Mouse (Mus musculus) megakaryocyte progenitor cell, adult 5-6 weeks (primary cell): ENCODE measurements around the gene Arsg. TPM values are rescaled to one million over a fixed set of nuclear protein-coding genes. Genes with fewer than 3 reads are reported as not detected.

Experiments used
- ATAC-seq: replicated peaks from 2 replicates; pipeline ENCODE4 v1.8.0; 2016; ENCODE audit warnings: mild to moderate bottlenecking, moderate TSS enrichment, inconsistent platforms; ENCODE audit not compliant: poor library complexity
- total RNA-seq, 2 experiments: library from RNA; stranded (forward) in 1 of 2; stranded (reverse) in 1 of 2; fragments of 157-497, 149-512 nt in 1 of 2; fragments of 200-1000 nt in 1 of 2; gene quantifications; 2 replicates each; pipeline versions ENCODE4 v1.2.3 to v1.2.4; 2015 to 2017

Gene Arsg
- total RNA-seq, 2 experiments from 2014 or later: 1.5 to 2.9 TPM

GRCm38 (mm10) chr11:109539290-109539689 is 66.1 kb downstream of the Arsg start:
- peak; percentile 74 for ATAC-seq

GRCm38 (mm10) chr11:109543466-109543865 is 70.3 kb downstream of the Arsg start:
- no peak for ATAC-seq

GRCm38 (mm10) chr11:109544432-109544831 is 71.3 kb downstream of the Arsg start:
- ATAC-seq: no peak

- ATAC-seq: peak; percentile 69
Observed at GRCm38 (mm10) chr11:109545265-109545664, 72.1 kb downstream of the Arsg start.

- ATAC-seq: 0 out of 2 replicates have a peak, but pooled peaks have one; percentile 12
Observed at GRCm38 (mm10) chr11:109545700-109546143, 72.5 kb downstream of the Arsg start.

- no peak for ATAC-seq
Observed at GRCm38 (mm10) chr11:109546305-109547001, 73.3 kb downstream of the Arsg start.

DNA sequence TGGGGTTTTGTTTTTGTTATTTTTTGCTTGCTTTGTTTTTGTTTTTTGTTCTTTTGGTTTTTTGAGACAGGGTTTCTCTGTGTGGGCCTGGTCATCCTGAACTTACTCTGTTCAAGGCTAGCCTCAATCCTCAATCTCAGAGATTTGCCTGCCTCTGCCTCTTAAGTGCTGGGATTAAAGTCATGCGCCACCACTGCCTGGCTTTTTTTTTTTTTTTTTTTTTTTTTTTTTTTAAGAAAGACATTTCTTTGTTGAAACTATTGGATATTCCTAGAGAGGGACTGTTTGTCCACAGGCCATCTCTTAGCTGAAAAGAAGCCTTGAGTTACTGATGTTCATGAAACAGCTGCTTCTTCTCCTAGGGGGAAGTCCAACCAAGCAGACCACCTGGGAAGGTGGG is 74.5 kb downstream of the Arsg start:
- ATAC-seq: no peak

- peak; percentile 51 for ATAC-seq
Observed at GRCm38 (mm10) chr11:109549599-109550290, 76.6 kb downstream of the Arsg start.

DNA sequence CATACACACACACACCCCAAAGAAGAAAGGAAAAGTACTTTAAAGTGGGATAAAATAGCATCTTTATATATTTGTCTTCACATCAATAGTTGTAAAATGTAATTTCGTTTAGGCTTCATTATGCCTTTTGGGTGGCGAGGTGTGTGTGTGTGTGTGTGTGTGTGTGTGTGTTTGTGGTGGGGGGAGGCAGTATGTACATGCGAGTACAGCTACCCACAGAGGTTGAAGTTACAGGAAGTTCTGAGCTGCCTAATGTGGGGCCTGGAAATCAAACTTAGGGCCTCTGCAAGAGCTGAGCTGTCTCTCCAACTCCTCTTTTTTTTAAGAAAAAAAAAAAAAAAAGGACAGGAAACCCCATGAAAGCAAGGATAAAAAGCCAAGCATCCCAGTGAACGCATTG is 80.7 kb downstream of the Arsg start:
- no peak for ATAC-seq

GRCm38 (mm10) chr11:109554443-109554842 is 81.3 kb downstream of the Arsg start:
- no peak for ATAC-seq

GRCm38 (mm10) chr11:109556130-109556529 is 83.0 kb downstream of the Arsg start:
- ATAC-seq: peak; percentile 15

DNA sequence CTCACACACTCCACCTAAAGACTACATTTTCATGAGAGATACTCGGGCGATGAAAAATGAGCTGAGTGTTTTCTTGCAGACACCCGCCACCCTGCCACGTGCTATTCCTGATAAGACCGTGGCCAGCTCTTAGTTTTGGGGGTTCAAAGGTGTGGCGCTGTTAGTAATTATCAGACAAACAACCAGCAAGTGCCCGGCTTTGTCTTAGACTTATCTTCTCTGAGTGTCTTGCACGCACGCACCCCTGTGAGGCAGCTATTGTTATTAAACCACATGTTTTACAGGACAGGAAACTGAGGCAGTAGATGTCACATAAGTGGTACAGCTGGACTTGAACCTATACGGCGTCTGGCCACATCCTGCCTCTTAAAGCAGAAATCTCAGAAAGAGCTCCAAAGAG is 84.2 kb downstream of the Arsg start:
- peak; percentile 61 for ATAC-seq

DNA sequence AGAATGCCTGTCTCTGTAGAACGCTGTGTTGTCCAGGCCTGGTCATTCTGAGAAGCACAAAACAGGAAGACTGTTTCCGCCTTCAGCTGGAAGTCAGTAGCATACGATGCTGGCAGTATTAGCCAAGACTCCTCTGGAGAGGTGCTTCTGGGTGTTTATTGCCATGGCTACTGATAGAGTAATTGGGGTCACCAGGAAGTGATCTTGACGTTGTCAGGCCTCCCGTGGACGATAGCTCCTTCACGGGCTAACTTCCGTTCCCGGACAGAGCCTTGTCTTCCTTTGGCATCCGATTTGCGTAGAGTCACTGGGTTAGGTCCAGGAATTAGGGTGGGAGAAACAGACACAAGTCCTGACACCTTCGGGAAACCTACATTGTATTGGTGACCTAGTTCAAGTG is 86.1 kb downstream of the Arsg start:
- ATAC-seq: no peak

GRCm38 (mm10) chr11:109560793-109561257 is 87.7 kb downstream of the Arsg start:
- ATAC-seq: peak; percentile 63

- ATAC-seq: no peak
Observed at GRCm38 (mm10) chr11:109561445-109561844, 88.3 kb downstream of the Arsg start.

DNA sequence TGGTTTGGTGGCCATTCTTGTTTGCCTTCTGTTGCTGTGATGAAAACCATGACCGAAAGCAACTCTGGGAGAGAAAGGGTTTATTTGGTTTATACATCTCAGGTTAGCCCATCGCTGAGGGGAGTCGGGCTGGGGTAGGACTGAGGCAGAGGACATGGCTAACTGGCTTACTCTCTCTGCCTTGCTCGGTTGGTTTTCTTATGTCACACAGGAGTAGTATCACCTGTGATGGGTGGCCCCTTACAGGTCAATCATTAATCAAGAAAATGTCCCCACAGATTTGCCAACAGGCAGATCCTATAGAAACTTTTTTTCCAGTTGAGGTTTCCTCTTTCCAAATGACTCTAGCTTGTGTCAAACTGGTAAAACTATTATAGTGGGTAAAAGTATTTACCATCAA is 90.5 kb downstream of the Arsg start:
- ATAC-seq: no peak

DNA sequence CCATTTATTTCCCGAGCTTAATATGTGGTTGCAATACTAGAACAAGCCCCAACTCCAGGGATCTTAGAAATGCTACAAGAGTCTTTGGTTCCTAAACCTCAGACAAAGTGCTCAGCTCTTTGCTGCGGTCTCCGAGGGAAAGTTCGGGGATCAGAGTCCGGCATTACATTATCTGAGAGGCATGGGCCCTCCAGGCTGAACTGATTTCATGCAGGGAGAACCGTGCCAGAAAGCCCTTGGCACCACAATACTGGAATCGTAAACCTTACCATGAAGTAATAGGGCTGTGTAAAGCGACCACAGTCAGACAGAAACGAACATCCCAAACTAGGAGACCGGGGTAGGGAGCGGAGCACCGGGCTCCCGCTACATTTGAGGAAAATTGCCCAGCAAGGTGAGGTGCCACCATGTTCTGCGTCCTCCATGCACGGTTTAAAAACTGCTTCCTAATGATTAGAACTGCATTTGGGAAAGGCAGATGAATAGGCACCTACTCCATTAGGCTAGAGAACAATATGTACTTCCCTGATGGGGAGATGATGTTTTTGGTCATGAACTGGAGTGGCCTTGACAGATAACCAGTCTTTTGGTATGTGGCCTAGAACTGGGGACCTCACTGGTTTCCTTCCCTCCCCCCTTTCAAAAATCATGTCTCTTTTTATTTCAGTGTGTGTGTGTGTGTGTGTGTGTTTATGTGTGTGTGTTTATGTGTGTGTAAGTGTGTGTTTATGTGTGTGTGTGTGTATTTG is 91.5 kb downstream of the Arsg start:
- ATAC-seq: peak; percentile 62

DNA sequence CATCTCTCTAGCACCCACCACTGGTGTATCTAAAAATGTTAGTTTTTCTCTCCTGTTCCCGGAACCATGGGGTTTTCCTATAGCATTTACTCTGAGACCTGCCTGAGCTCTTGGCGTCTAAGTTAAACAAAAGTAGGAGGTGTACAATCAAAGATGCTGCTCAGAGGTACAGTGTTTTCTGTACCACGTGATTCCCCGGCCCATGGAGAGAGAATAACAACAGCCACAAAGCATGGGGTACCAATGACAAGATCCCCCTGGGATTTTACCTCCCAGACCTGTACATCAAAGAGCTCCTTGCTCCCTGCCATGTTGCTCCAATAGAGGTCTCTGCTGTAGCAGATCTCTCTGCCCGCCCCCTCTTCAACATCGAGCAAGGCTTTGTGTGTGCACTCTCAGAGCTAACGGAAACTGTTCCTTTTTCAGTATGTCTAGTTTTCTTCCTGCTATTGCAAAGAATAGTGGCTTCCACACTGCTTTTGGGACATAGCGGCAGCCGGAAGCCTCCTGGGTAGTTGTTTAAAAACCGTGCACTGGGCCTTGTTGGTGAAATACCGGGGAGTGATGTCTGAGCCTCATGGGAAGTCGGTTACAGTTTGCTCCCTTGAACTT is 95.9 kb downstream of the Arsg start:
- no peak for ATAC-seq

DNA sequence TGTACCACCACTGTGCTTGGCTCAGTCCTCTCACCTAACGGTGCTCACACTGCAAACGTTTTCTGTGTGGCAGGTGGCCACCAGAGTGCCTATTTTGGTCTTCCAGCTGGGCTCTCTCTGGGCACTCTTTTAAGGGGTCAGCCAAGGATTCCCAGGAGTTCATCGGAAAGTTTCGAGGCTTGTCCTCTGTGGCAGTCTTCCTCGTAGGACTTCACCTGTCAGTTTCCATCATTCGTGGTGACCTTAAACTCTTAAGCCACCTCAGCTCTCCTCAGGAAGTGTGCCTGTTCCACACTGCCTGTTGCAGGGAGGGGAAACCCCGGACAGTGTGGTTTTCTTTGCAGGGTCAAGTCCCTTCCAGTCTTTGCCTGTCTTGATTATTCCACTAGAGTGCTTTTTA is 96.6 kb downstream of the Arsg start:
- ATAC-seq: no peak

DNA sequence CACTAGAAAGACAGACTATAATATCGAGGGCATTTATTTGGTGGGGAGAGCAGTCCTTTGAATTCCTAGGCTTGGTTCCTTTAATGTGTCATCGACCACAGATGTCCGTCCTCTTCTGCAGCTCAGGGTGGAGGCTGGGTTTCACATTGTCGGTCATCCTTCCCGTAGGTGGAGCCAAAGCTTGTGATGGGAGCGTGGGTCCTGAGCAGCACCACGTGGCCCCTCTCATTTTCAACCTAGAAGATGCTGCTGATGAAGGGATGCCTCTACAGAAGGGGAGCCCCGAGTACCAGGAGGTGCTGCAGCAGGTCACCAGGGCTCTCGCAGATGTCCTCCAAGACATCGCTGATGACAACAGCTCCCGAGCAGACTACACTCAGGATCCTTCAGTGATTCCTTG is 98.9 kb downstream of the Arsg start:
- ATAC-seq: no peak

DNA sequence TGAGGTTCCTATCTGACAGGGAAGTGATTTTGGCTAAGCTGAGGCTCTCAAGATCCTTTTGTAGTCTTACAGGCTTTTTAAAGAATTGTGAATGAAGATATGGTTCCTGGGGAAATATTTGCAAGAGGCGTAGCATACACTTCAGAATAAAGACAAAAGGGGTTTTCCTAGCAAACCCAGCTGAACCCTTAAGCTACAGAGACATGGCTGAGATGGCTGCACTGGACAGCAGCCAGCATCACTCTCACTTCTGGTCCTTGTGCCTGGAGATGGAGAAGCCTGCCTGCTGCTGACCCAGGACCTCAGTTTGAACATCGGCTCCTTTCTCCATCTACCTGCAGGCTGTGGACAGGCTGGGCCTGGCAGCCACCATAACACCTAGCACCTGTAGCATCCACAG is 101.4 kb downstream of the Arsg start:
- no peak for ATAC-seq
